Mouse (Mus musculus): ENCODE measurements around the gene Slc29a1.
A peak's percentile ranks its signal among the peaks of the same experiment; 100 is the strongest.
"Not testable (repeated sequence)": the region's sequence is repeated elsewhere in the genome, so short reads cannot be mapped to it uniquely, and the experiment has no call there.

The Slc29a1 gene

GRCm38 (mm10) chr17:45599446-45600242, at the start of gene Slc29a1:
Gene Slc29a1 (minus strand): TSS chr17:45599606.
- peak; percentile 76 for DNase-seq (ENCODE audit: low spot score)

GRCm38 (mm10) chr17:45644185-45644584, 44.8 kb upstream of the Slc29a1 start:
- no peak for DNase-seq (ENCODE audit: low spot score)

- peak; percentile 71 for DNase-seq (ENCODE audit: low spot score)
Measured at GRCm38 (mm10) chr17:45642701-45643100, 43.3 kb upstream of the Slc29a1 start.

- no peak for DNase-seq (ENCODE audit: low spot score)
Measured at GRCm38 (mm10) chr17:45641981-45642380, 42.6 kb upstream of the Slc29a1 start.

GRCm38 (mm10) chr17:45638596-45639295, 39.3 kb upstream of the Slc29a1 start:
- no peak for DNase-seq (ENCODE audit: low spot score)

GRCm38 (mm10) chr17:45634033-45634432, 34.6 kb upstream of the Slc29a1 start:
- DNase-seq (ENCODE audit: low spot score) = no peak

- DNase-seq (ENCODE audit: low spot score) = no peak
Measured at GRCm38 (mm10) chr17:45631940-45632339, 32.5 kb upstream of the Slc29a1 start.

GRCm38 (mm10) chr17:45630992-45631391, 31.6 kb upstream of the Slc29a1 start:
- DNase-seq (ENCODE audit: low spot score) = no peak

- peak; percentile 65 for DNase-seq (ENCODE audit: low spot score)
Measured at GRCm38 (mm10) chr17:45629861-45630694, 30.7 kb upstream of the Slc29a1 start.

GRCm38 (mm10) chr17:45628885-45629855, 29.8 kb upstream of the Slc29a1 start:
- DNase-seq (ENCODE audit: low spot score) = no peak

- DNase-seq (ENCODE audit: low spot score) = no peak
Measured at GRCm38 (mm10) chr17:45628160-45628559, 28.8 kb upstream of the Slc29a1 start.

- DNase-seq (ENCODE audit: low spot score) = peak; percentile 73
Measured at GRCm38 (mm10) chr17:45626577-45627134, 27.2 kb upstream of the Slc29a1 start.

- DNase-seq (ENCODE audit: low spot score) = not testable (repeated sequence)
Measured at GRCm38 (mm10) chr17:45623425-45623824, 24.0 kb upstream of the Slc29a1 start.

GRCm38 (mm10) chr17:45619386-45620256, 20.2 kb upstream of the Slc29a1 start:
- DNase-seq (ENCODE audit: low spot score) = no peak

GRCm38 (mm10) chr17:45618941-45619385, 19.6 kb upstream of the Slc29a1 start:
- no peak for DNase-seq (ENCODE audit: low spot score)

GRCm38 (mm10) chr17:45617655-45618054, 18.2 kb upstream of the Slc29a1 start:
- no peak for DNase-seq (ENCODE audit: low spot score)

GRCm38 (mm10) chr17:45616679-45617078, 17.3 kb upstream of the Slc29a1 start:
- DNase-seq (ENCODE audit: low spot score) = no peak

GRCm38 (mm10) chr17:45616046-45616650, 16.7 kb upstream of the Slc29a1 start:
- DNase-seq (ENCODE audit: low spot score) = no peak

- DNase-seq (ENCODE audit: low spot score) = no peak
Measured at GRCm38 (mm10) chr17:45612921-45613320, 13.5 kb upstream of the Slc29a1 start.

Measured in urinary bladder, postnatal 14 days (tissue).